Mouse (Mus musculus): ENCODE measurements at regions not wholly inside any gene's neighbourhood (a gene's known extent, or its start where the extent isn't known, plus 50 kb on each side); places are given as distances from the start of the nearest gene placed in this dataset.

GRCm38 (mm10) chr5:106341361-106341760 is 116.6 kb downstream of the Barhl2 start:
- no peaks in the 10 kb centered on the region for H3K4me1 ChIP-seq (ENCODE audit: control insufficient read depth, insufficient read depth, low read length)
- WGBS, result 59% methylated on average over 12 of the region's 12 CpGs
- H3K4me3 ChIP-seq (replicated peaks; ENCODE audit: control insufficient read depth, low read depth, low read length), result no peak overlapping the region
- H3K27ac ChIP-seq (ENCODE audit: control insufficient read depth, insufficient read depth, low read depth, low read length, poor library complexity), result no peak overlapping the region
- TF ChIP-seq CTCF (IDR thresholded peaks at IDR 0.05; ENCODE audit: control insufficient read depth, insufficient read depth, low read length) (no peak), POLR2A (IDR thresholded peaks at IDR 0.05; ENCODE audit: borderline replicate concordance, control insufficient read depth, low read depth, low read length) (no peak)

GRCm38 (mm10) chr5:106335639-106336038 is 122.3 kb downstream of the Barhl2 start:
- Histone ChIP-seq H3K27ac (ENCODE audit: control insufficient read depth, insufficient read depth, low read depth, low read length, poor library complexity) (no peak overlapping the region), H3K4me3 (replicated peaks; ENCODE audit: control insufficient read depth, low read depth, low read length) (no peak overlapping the region), H3K4me1 (ENCODE audit: control insufficient read depth, insufficient read depth, low read length) (no peaks in the 10 kb centered on the region)
- 82% methylated on average over 11 of the region's 11 CpGs for WGBS
- no peak for TF ChIP-seq CTCF (IDR thresholded peaks at IDR 0.05; ENCODE audit: control insufficient read depth, insufficient read depth, low read length)
- TF ChIP-seq POLR2A (IDR thresholded peaks at IDR 0.05; ENCODE audit: borderline replicate concordance, control insufficient read depth, low read depth, low read length), result no peak

- Histone ChIP-seq H3K4me3 (replicated peaks; ENCODE audit: control insufficient read depth, low read depth, low read length) (no peak overlapping the region), H3K27ac (ENCODE audit: control insufficient read depth, insufficient read depth, low read depth, low read length, poor library complexity) (no peak overlapping the region), H3K4me1 (ENCODE audit: control insufficient read depth, insufficient read depth, low read length) (no peaks in the 10 kb centered on the region)
- WGBS, result 69% methylated on average over 9 of the region's 9 CpGs
- no peak for TF ChIP-seq POLR2A (IDR thresholded peaks at IDR 0.05; ENCODE audit: borderline replicate concordance, control insufficient read depth, low read depth, low read length)
- TF ChIP-seq CTCF (IDR thresholded peaks at IDR 0.05; ENCODE audit: control insufficient read depth, insufficient read depth, low read length), result no peak
Observed at GRCm38 (mm10) chr5:106327592-106328150, 130.3 kb downstream of the Barhl2 start.

- Histone ChIP-seq H3K27ac (ENCODE audit: control insufficient read depth, insufficient read depth, low read depth, low read length, poor library complexity) (no peak overlapping the region), H3K4me1 (ENCODE audit: control insufficient read depth, insufficient read depth, low read length) (no peaks in the 10 kb centered on the region), H3K4me3 (replicated peaks; ENCODE audit: control insufficient read depth, low read depth, low read length) (no peak overlapping the region)
- TF ChIP-seq CTCF (IDR thresholded peaks at IDR 0.05; ENCODE audit: control insufficient read depth, insufficient read depth, low read length) (no peak), POLR2A (IDR thresholded peaks at IDR 0.05; ENCODE audit: borderline replicate concordance, control insufficient read depth, low read depth, low read length) (no peak)
- WGBS, result 79% methylated on average over 18 of the region's 18 CpGs
Observed at GRCm38 (mm10) chr5:106322574-106323215, 135.3 kb downstream of the Barhl2 start.

- TF ChIP-seq POLR2A (IDR thresholded peaks at IDR 0.05; ENCODE audit: borderline replicate concordance, control insufficient read depth, low read depth, low read length), result no peak
- TF ChIP-seq CTCF (IDR thresholded peaks at IDR 0.05; ENCODE audit: control insufficient read depth, insufficient read depth, low read length), result no peak
- Histone ChIP-seq H3K4me1 (ENCODE audit: control insufficient read depth, insufficient read depth, low read length) (no peaks in the 10 kb centered on the region), H3K4me3 (replicated peaks; ENCODE audit: control insufficient read depth, low read depth, low read length) (no peak overlapping the region), H3K27ac (ENCODE audit: control insufficient read depth, insufficient read depth, low read depth, low read length, poor library complexity) (no peak overlapping the region)
- WGBS, result 52% methylated on average over 5 of the region's 5 CpGs
Observed at GRCm38 (mm10) chr5:106321426-106321825, 136.5 kb downstream of the Barhl2 start.

DNA sequence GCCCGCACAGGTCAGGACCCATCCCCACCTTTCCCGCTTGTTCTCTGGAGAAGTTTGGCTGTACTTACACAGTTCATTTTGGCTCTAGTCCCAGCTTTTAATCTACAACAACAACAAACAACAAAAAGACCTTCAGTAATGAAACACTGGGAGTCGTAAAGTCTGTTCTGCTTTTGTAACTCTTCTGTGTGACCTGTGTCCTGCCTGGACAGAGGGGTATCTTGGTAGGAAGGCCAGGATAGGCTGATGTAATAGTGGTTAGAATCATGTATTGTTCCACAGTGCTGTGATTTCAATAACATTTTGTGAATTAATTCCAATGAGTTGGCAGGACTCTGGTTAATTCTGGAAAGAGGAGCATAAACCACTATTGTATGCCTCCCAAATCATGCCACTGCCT is 136.9 kb downstream of the Barhl2 start:
- 83% methylated on average over 3 of the region's 3 CpGs for WGBS
- TF ChIP-seq POLR2A (IDR thresholded peaks at IDR 0.05; ENCODE audit: borderline replicate concordance, control insufficient read depth, low read depth, low read length) (no peak), CTCF (IDR thresholded peaks at IDR 0.05; ENCODE audit: control insufficient read depth, insufficient read depth, low read length) (no peak)
- no peak overlapping the region for H3K27ac ChIP-seq (ENCODE audit: control insufficient read depth, insufficient read depth, low read depth, low read length, poor library complexity)
- no peaks in the 10 kb centered on the region for H3K4me1 ChIP-seq (ENCODE audit: control insufficient read depth, insufficient read depth, low read length)
- H3K4me3 ChIP-seq (replicated peaks; ENCODE audit: control insufficient read depth, low read depth, low read length), result no peak overlapping the region

DNA sequence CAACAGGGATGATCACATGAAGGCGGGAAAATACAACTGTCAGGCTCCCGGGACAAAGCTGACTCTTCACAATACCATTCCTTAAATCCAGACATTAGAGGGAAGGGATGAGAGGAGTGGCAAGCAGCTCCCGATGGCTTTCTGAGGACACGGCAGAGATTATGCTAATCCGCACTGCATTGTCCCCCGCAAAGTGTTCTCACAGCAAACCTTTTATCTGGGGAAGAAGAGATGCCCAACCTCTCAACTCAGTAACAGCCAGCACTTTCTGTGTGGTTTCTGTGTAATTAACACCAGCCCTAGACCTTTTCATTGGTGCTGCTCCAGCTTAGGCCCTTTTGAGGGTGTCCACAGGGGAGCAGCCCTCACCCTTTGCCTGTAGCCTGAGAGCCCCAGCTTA is 137.9 kb downstream of the Barhl2 start:
- Histone ChIP-seq H3K4me1 (ENCODE audit: control insufficient read depth, insufficient read depth, low read length) (no peaks in the 10 kb centered on the region), H3K4me3 (replicated peaks; ENCODE audit: control insufficient read depth, low read depth, low read length) (no peak overlapping the region), H3K27ac (ENCODE audit: control insufficient read depth, insufficient read depth, low read depth, low read length, poor library complexity) (no peak overlapping the region)
- WGBS, result 48% methylated on average over 6 of the region's 6 CpGs
- TF ChIP-seq CTCF (IDR thresholded peaks at IDR 0.05; ENCODE audit: control insufficient read depth, insufficient read depth, low read length), result no peak
- no peak for TF ChIP-seq POLR2A (IDR thresholded peaks at IDR 0.05; ENCODE audit: borderline replicate concordance, control insufficient read depth, low read depth, low read length)

- 70% methylated on average over 6 of the region's 6 CpGs for WGBS
- H3K4me3 ChIP-seq (replicated peaks; ENCODE audit: control insufficient read depth, low read depth, low read length), result no peak overlapping the region
- no peak overlapping the region for H3K27ac ChIP-seq (ENCODE audit: control insufficient read depth, insufficient read depth, low read depth, low read length, poor library complexity)
- no peak for TF ChIP-seq POLR2A (IDR thresholded peaks at IDR 0.05; ENCODE audit: borderline replicate concordance, control insufficient read depth, low read depth, low read length)
- no peak for TF ChIP-seq CTCF (IDR thresholded peaks at IDR 0.05; ENCODE audit: control insufficient read depth, insufficient read depth, low read length)
- H3K4me1 ChIP-seq (ENCODE audit: control insufficient read depth, insufficient read depth, low read length), result no peaks in the 10 kb centered on the region
Observed at GRCm38 (mm10) chr5:106318246-106318645, 139.7 kb downstream of the Barhl2 start.
